Mouse (Mus musculus): ENCODE results near the gene Mindy4. TPM values are rescaled to one million over a fixed set of nuclear protein-coding genes. Genes with fewer than 3 reads are reported as not detected.
A peak's percentile ranks its signal among the peaks of the same experiment; 100 is the strongest.

Gene Mindy4
- polyA plus RNA-seq, 1 experiment from 2014 or later: 17.2 TPM

DNA sequence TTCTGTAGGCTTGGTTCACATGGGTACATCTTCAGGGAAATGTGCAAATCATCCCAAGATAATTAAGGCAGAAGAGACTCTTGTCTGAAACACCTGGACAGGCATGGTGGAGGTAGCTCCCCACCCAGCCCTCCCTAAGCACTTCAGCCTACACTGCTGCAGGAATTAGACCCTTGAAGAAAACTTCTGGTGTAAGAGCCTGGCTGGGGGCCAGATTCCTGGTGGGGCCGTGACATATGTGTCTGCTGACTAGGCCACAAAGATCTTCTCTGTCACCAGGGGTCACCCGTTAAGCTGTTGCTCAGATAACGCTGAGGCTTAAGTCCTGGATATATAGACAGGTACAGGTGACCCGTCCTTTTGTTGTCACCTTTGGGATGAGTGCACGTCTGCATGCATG lies 70.3 kb downstream of the Mindy4 start:
- WGBS: 80% methylated on average over 5 of the region's 5 CpGs
- no peak for DNase-seq (ENCODE audit: low spot score)
- H3K36me3 ChIP-seq: no peaks in the 10 kb centered on the region
- no peak overlapping the region for H3K27ac ChIP-seq
- H3K4me3 ChIP-seq: no peak overlapping the region
- no peaks in the 10 kb centered on the region for H3K4me1 ChIP-seq (replicated peaks)
- H3K9me3 ChIP-seq: no peaks in the 10 kb centered on the region
- H3K27me3 ChIP-seq (ENCODE audit: insufficient read depth, poor library complexity, severe bottlenecking): no peaks in the 10 kb centered on the region

DNA sequence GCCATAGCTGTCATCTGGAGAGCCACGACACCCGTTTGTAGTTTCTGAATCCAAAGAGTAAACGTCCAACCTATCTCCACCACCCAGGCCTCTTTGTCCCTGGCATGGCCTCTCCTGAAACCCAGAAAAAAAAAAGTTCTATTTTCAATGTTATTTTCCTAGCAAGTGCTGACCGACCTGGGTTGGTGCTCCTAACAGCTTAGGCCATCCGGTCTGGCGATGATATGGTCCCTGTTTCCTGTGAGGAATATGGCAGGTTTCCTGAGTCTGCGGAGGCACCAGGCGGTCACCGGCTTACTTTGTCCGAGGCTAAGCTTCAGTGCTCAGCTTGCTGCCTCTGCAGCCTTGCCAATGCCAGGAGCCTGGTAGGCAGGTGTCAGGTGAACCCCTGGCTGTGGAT lies 71.8 kb downstream of the Mindy4 start:
- no peaks in the 10 kb centered on the region for H3K4me1 ChIP-seq (replicated peaks)
- 91% methylated on average over 10 of the region's 10 CpGs for WGBS
- no peak overlapping the region for H3K4me3 ChIP-seq
- no peak overlapping the region for H3K27ac ChIP-seq
- 0 out of 2 replicates have a peak, but pooled peaks cover 4% of the 10 kb centered on the region for H3K36me3 ChIP-seq
- H3K9me3 ChIP-seq: no peaks in the 10 kb centered on the region
- no peak for DNase-seq (ENCODE audit: low spot score)
- no peaks in the 10 kb centered on the region for H3K27me3 ChIP-seq (ENCODE audit: insufficient read depth, poor library complexity, severe bottlenecking)

DNA sequence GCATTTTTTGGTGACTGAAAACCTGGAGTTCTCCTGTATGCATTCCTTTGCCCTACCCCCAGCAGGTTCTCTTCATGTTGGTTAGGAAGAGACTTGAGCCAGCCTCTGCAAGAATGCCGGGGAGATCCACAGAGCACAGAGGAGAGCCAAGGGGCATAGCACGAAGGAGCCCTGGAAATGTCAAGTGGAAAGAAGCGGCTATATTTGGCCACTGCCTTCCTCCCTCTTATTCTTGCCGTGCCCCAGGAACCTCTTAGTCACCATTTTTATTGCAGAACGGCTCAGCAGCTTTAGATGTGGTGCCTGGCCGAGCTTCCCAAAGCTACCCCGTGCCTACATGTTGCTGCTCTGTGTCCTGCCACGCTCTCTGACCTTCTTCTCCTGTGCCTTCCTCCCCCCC lies 72.6 kb downstream of the Mindy4 start:
- DNase-seq (ENCODE audit: low spot score): no peak
- no peaks in the 10 kb centered on the region for H3K9me3 ChIP-seq
- no peaks in the 10 kb centered on the region for H3K27me3 ChIP-seq (ENCODE audit: insufficient read depth, poor library complexity, severe bottlenecking)
- H3K36me3 ChIP-seq: 0 out of 2 replicates have a peak, but pooled peaks cover 4% of the 10 kb centered on the region
- WGBS: 80% methylated on average over 8 of the region's 8 CpGs
- H3K4me3 ChIP-seq: no peak overlapping the region
- H3K27ac ChIP-seq: no peak overlapping the region
- H3K4me1 ChIP-seq (replicated peaks): no peaks in the 10 kb centered on the region

DNA sequence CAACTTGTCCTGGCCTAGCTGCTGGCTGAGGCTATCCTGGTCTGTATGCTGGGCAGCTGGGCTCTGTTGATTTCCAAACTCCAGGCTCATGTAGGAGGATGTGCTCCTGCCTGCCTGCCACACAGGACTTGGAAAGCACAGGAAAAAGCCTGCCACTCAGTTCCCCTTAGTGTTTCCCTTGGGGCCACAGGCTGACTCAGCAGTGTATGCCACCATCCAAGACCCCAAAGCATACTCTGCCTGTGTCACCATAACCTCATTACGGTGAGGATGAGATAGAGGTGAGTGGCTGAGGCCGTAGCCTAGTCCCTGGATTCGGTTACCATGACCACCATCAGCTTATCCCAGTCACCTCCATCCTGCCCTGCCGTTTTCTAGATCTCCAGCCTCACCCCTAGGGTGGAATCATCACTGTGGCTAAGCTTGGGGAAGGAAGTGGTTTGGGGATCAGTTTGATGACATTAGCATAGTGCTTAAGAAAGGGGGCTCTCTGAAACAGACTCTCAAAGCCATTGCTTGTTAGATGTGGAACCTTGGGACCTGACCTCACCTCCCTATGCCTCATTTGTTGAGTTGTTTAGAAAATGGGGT lies 73.6 kb downstream of the Mindy4 start:
- no peak for DNase-seq (ENCODE audit: low spot score)
- peaks cover 12% of the 10 kb centered on the region for H3K36me3 ChIP-seq
- 90% methylated on average over 4 of the region's 4 CpGs for WGBS
- H3K4me3 ChIP-seq: no peak overlapping the region
- no peaks in the 10 kb centered on the region for H3K9me3 ChIP-seq
- no peaks in the 10 kb centered on the region for H3K4me1 ChIP-seq (replicated peaks)
- H3K27ac ChIP-seq: no peak overlapping the region
- no peaks in the 10 kb centered on the region for H3K27me3 ChIP-seq (ENCODE audit: insufficient read depth, poor library complexity, severe bottlenecking)

DNA sequence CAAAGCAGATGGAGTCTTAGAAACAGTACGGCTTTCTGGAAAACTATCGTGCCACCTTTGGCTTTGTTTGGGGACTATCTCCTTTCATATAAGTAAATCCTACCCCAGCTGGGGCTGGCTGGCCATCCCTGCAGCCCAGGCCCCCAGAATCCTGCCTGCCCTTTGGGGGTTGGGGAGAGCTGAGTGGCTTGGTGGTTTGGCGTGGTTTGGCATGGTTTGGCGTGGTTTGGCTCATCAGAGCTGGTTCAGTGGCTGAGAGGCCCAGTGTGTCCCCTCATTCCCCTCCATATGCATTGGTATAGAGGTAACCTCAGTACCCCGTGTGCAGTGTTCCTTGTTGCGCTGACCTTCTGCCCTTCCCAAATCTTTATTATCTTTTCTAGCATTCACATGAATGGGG lies 74.9 kb downstream of the Mindy4 start:
- no peak overlapping the region; the same call in 1 of the 2 replicates for H3K27ac ChIP-seq
- peaks cover 25% of the 10 kb centered on the region for H3K36me3 ChIP-seq
- no peak overlapping the region for H3K4me3 ChIP-seq
- peaks cover 6% of the 10 kb centered on the region; the same call in 1 of the 2 replicates for H3K9me3 ChIP-seq
- DNase-seq (ENCODE audit: low spot score): no peak
- no peaks in the 10 kb centered on the region for H3K4me1 ChIP-seq (replicated peaks)
- 85% methylated on average over 6 of the region's 6 CpGs for WGBS
- H3K27me3 ChIP-seq (ENCODE audit: insufficient read depth, poor library complexity, severe bottlenecking): no peaks in the 10 kb centered on the region

DNA sequence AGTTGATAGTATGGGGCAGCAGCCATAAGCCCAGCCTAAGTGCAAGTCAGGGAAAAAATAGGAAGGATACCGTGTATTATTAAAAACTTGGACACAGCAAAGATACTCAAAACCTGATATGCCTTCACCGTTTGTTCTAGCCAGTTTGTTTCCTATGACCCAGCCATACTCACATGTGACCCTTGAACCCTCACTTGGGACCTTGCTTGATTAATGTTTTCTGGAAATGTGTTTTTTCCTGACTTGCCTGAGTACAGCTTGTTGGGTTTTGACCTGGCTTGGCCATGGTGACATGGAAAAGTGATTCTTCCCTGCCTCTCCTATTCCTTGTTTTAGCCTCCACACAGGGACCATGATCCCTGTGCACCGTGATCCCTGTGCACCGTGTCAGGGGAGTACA lies 75.3 kb downstream of the Mindy4 start:
- no peak overlapping the region for H3K4me3 ChIP-seq
- H3K4me1 ChIP-seq (replicated peaks): no peaks in the 10 kb centered on the region
- peaks cover 27% of the 10 kb centered on the region for H3K36me3 ChIP-seq
- peaks cover 9% of the 10 kb centered on the region; the same call in 1 of the 2 replicates for H3K9me3 ChIP-seq
- DNase-seq (ENCODE audit: low spot score): no peak
- no peaks in the 10 kb centered on the region for H3K27me3 ChIP-seq (ENCODE audit: insufficient read depth, poor library complexity, severe bottlenecking)
- 85% methylated on average over 4 of the region's 4 CpGs for WGBS
- no peak overlapping the region for H3K27ac ChIP-seq

DNA sequence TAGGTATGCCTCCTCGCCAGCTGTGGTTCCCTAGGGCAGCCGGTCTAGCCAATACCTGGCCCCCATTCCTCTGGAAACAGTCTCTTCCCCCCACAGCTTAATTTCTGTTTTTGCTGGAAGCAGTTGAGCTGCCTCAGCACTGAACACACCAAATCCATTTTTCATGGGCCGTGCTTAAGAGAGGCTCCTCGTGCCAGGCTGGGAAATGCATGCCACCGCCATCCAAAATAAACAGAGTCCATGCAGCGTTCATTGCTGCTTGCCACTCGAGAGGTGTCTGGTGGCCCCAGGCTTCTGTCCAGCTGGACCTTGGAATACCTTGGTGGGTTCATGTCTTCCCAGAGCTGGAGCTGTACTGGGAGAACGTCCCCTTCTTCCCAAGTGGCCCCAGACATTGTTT lies 77.8 kb downstream of the Mindy4 start:
- H3K9me3 ChIP-seq: peaks cover 9% of the 10 kb centered on the region; the same call in 1 of the 2 replicates
- no peak overlapping the region for H3K27ac ChIP-seq
- H3K27me3 ChIP-seq (ENCODE audit: insufficient read depth, poor library complexity, severe bottlenecking): no peaks in the 10 kb centered on the region
- H3K4me3 ChIP-seq: no peak overlapping the region
- peaks cover 27% of the 10 kb centered on the region for H3K36me3 ChIP-seq
- 90% methylated on average over 8 of the region's 8 CpGs for WGBS
- DNase-seq (ENCODE audit: low spot score): no peak
- 0 out of 2 replicates have a peak, but pooled peaks cover 13% of the 10 kb centered on the region for H3K4me1 ChIP-seq (replicated peaks)

DNA sequence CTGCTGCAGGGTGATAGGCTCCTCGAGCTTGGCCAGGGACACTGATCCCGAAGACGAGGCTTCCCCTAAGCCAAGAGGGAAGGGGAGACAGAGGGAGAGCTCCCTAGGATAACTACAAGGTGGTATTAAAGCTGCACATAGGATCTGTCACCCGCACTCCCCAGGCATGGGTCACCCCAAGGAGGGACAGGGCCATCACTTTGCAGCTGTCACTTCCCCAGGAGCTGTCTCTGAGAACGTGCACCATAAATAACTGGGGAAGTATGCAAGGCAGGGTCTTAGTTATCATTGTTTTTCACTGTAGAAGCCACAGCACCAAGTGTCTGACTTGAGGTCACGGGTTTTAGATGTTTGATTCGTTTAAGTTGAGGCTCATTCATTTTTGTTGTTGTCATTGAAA lies 78.5 kb downstream of the Mindy4 start:
- H3K4me1 ChIP-seq (replicated peaks): 0 out of 2 replicates have a peak, but pooled peaks cover 13% of the 10 kb centered on the region

DNA sequence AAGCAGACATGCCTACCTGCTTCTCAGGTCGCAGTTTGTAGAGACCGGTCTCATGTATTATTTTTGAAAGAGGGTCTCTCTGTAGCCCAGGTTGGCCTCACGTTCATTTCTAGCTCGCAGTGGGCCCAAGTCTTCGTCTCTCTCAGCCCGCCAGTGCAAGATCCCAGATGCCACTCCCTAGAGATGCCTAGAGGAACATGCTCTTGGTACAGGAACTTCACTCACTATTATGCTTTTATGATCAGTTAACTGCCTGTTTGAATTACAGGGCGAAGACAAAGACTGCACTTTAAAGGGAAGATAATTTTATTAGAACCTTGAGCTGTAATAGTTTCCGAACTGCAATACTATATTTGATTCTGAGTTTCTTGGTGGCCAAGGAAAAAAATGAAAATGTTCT lies 79.2 kb downstream of the Mindy4 start:
- 94% methylated on average over 8 of the region's 8 CpGs for WGBS
- H3K27me3 ChIP-seq (ENCODE audit: insufficient read depth, poor library complexity, severe bottlenecking): no peaks in the 10 kb centered on the region
- H3K36me3 ChIP-seq: peaks cover 27% of the 10 kb centered on the region
- 0 out of 2 replicates have a peak, but pooled peaks cover 13% of the 10 kb centered on the region for H3K4me1 ChIP-seq (replicated peaks)
- peaks cover 9% of the 10 kb centered on the region; the same call in 1 of the 2 replicates for H3K9me3 ChIP-seq
- DNase-seq (ENCODE audit: low spot score): no peak
- no peak overlapping the region for H3K27ac ChIP-seq
- no peak overlapping the region for H3K4me3 ChIP-seq

More for the DNA sequence above, 78.5 kb downstream of the Mindy4 start:
- Histone ChIP-seq H3K27me3 (ENCODE audit: insufficient read depth, poor library complexity, severe bottlenecking) (no peaks in the 10 kb centered on the region), H3K27ac (no peak overlapping the region), H3K36me3 (peaks cover 27% of the 10 kb centered on the region), H3K4me3 (no peak overlapping the region), H3K9me3 (peaks cover 9% of the 10 kb centered on the region; the same call in 1 of the 2 replicates)
- 88% methylated on average over 7 of the region's 7 CpGs for WGBS
- DNase-seq (ENCODE audit: low spot score): no peak

DNA sequence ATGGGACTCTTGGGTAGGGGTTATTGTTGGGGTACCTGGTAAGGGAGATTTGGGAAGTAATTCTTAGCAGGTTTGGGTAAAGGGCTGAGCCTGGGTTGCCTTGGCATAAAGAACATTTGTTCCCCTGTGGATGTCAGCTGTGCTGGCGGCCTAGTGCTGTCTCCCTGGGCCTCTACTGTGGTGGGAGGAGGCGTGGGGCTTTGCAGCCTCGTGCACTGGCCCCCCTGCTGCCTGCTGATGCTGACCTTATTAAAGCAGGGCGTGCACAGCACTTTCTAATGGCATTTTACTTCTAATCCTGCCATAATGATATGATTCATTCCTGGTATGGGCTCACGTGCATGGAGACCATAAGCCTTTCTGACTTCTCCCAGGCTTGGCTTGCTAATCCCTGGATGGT lies 82.0 kb downstream of the Mindy4 start:
- WGBS: 59% methylated on average over 5 of the region's 5 CpGs
- H3K4me3 ChIP-seq: no peak overlapping the region
- H3K9me3 ChIP-seq: peaks cover 9% of the 10 kb centered on the region; the same call in 1 of the 2 replicates
- H3K36me3 ChIP-seq: peaks cover 27% of the 10 kb centered on the region
- 0 out of 2 replicates have a peak, but pooled peaks cover 13% of the 10 kb centered on the region for H3K4me1 ChIP-seq (replicated peaks)
- H3K27ac ChIP-seq: no peak overlapping the region
- H3K27me3 ChIP-seq (ENCODE audit: insufficient read depth, poor library complexity, severe bottlenecking): no peaks in the 10 kb centered on the region
- no peak for DNase-seq (ENCODE audit: low spot score)

DNA sequence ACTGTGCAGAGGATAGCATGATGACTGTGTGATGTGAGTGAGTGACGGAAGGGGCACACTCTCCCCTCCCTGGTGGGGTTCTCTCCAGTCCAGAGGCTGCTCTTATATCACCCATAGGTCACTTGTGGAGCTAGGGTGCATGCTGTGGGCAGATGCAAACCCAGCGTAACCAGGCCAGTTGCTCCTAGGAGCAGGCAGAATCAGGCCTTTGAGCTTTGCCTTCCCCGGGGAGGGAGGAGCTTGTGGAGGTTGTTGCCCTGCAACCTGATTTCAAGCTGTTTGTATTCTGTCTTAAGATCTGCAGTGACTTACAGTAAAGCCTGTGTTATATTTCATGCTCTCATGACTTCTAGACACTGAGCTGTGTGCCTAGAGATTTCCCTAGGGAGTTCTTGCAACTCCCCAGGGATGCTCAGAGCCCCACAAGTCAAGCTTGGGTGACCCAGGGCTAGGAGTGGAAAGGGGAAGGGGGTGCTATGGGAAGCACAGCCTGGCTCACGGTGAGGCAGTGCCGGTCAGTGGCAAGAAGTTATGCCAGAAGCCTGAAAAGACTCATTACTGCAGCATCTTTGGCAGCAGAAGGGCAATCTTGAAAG lies 84.9 kb downstream of the Mindy4 start:
- Histone ChIP-seq H3K4me3 (no peak overlapping the region), H3K4me1 (replicated peaks) (0 out of 2 replicates have a peak, but pooled peaks cover 13% of the 10 kb centered on the region), H3K27ac (peak overlapping the region; percentile 5; the same call in 1 of the 2 replicates), H3K27me3 (ENCODE audit: insufficient read depth, poor library complexity, severe bottlenecking) (no peaks in the 10 kb centered on the region), H3K36me3 (peaks cover 13% of the 10 kb centered on the region; the same call in 1 of the 2 replicates), H3K9me3 (peaks cover 3% of the 10 kb centered on the region; the same call in 1 of the 2 replicates)
- WGBS: 86% methylated on average over 5 of the region's 5 CpGs
- DNase-seq (ENCODE audit: low spot score): no peak

DNA sequence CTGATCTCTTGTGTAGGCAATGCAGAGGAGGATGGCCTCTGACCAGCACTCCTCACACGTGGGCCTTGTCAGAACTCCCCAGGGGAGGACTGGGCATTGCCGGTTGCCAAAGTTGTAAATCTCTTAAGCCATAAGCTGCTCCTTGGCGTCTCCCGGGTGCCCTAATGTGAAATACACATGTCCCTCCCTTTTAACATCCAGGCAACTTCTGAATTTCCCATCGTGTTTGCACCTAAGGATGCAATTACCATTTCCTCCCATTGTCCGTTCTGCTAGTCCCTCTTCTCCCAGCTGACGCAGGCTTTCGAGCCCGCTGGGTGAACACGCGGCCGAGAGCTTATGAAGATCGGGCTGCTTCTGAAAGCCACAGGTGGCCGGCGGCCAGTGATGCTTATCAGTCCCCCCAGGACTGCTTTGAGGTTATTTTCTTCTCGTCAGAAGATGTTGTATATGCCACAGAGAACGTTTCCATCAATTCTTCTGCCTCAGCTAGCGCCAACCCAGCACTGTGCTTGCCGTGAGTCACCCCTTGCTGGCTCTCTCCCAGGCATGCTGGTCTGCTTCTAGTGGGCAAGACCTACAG lies 91.5 kb downstream of the Mindy4 start:
- H3K27me3 ChIP-seq (ENCODE audit: insufficient read depth, poor library complexity, severe bottlenecking): no peaks in the 10 kb centered on the region
- DNase-seq (ENCODE audit: low spot score): no peak
- peaks cover 29% of the 10 kb centered on the region for H3K36me3 ChIP-seq
- no peaks in the 10 kb centered on the region for H3K9me3 ChIP-seq
- WGBS: 70% methylated on average over 19 of the region's 19 CpGs
- no peak overlapping the region for H3K4me3 ChIP-seq
- H3K4me1 ChIP-seq (replicated peaks): 0 out of 2 replicates have a peak, but pooled peaks cover 4% of the 10 kb centered on the region
- H3K27ac ChIP-seq: no peak overlapping the region

DNA sequence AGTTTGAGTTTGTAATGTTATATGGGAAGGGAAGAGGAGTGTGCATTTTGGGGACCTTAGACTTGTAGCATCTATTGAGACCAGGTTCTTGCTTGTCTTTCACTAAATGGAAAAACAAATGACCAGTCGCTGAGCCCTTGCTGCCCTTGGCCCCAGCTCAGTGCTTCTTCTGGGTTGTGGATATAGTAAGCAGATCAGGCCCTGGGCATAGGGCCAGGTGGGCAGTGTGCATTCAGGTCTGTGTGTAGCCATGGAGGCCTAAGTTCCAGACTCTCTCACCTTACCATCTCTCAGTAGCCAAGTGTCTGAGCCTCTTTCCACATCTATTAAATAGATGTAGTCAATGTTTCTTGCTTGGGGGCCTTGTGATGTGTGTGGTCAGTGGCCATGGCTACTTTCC lies 92.1 kb downstream of the Mindy4 start:
- Histone ChIP-seq H3K4me3 (no peak overlapping the region), H3K36me3 (peaks cover 28% of the 10 kb centered on the region), H3K9me3 (no peaks in the 10 kb centered on the region), H3K4me1 (replicated peaks) (0 out of 2 replicates have a peak, but pooled peaks cover 4% of the 10 kb centered on the region), H3K27ac (no peak overlapping the region), H3K27me3 (ENCODE audit: insufficient read depth, poor library complexity, severe bottlenecking) (no peaks in the 10 kb centered on the region)
- DNase-seq (ENCODE audit: low spot score): no peak
- WGBS: 95% methylated on average over 1 of the region's 1 CpGs

Measured in hindbrain, embryonic 10.5 days (tissue).